Mouse (Mus musculus): ENCODE measurements at regions not wholly inside any gene's neighbourhood (a gene's known extent, or its start where the extent isn't known, plus 50 kb on each side); places are given as distances from the start of the nearest gene placed in this dataset.

- no peak for DNase-seq (ENCODE audit: low read depth in 1 of 2, low spot score in 2 of 2)
- 91% methylated on average over 16 of the region's 16 CpGs for WGBS
- Histone ChIP-seq H3K27ac (ENCODE audit: insufficient read depth, low read length) (no peak overlapping the region), H3K4me3 (ENCODE audit: extremely low read depth, insufficient read depth, insufficient read length) (no peak overlapping the region), H3K36me3 (ENCODE audit: control insufficient read depth, insufficient read depth, low read length) (no peaks in the 10 kb centered on the region), H3K4me1 (ENCODE audit: control insufficient read depth, insufficient read depth, insufficient read length) (no peaks in the 10 kb centered on the region), H3K27me3 (ENCODE audit: control insufficient read depth, insufficient read depth, low read length) (no peaks in the 10 kb centered on the region)
- TF ChIP-seq CTCF (IDR thresholded peaks at IDR 0.05; ENCODE audit: extremely low read depth, insufficient read depth, insufficient read length, insufficient replicate concordance) (no peak), POLR2A (IDR thresholded peaks at IDR 0.05; ENCODE audit: low read depth, low read length) (no peak)
Measured at GRCm38 (mm10) chr10:95773425-95773980, 69.2 kb downstream of the Gm33543 start.

GRCm38 (mm10) chr10:95772811-95773424 lies 69.8 kb downstream of the Gm33543 start:
- no peak overlapping the region for H3K27ac ChIP-seq (ENCODE audit: insufficient read depth, low read length)
- H3K4me1 ChIP-seq (ENCODE audit: control insufficient read depth, insufficient read depth, insufficient read length), result no peaks in the 10 kb centered on the region
- DNase-seq (ENCODE audit: low read depth in 1 of 2, low spot score in 2 of 2), result no peak
- no peaks in the 10 kb centered on the region for H3K27me3 ChIP-seq (ENCODE audit: control insufficient read depth, insufficient read depth, low read length)
- no peak for TF ChIP-seq POLR2A (IDR thresholded peaks at IDR 0.05; ENCODE audit: low read depth, low read length)
- TF ChIP-seq CTCF (IDR thresholded peaks at IDR 0.05; ENCODE audit: extremely low read depth, insufficient read depth, insufficient read length, insufficient replicate concordance), result no peak
- no peaks in the 10 kb centered on the region for H3K36me3 ChIP-seq (ENCODE audit: control insufficient read depth, insufficient read depth, low read length)
- H3K4me3 ChIP-seq (ENCODE audit: extremely low read depth, insufficient read depth, insufficient read length), result no peak overlapping the region
- 90% methylated on average over 9 of the region's 9 CpGs for WGBS

- Histone ChIP-seq H3K27ac (ENCODE audit: insufficient read depth, low read length) (no peak overlapping the region), H3K36me3 (ENCODE audit: control insufficient read depth, insufficient read depth, low read length) (no peaks in the 10 kb centered on the region), H3K27me3 (ENCODE audit: control insufficient read depth, insufficient read depth, low read length) (no peaks in the 10 kb centered on the region), H3K4me3 (ENCODE audit: extremely low read depth, insufficient read depth, insufficient read length) (no peak overlapping the region), H3K4me1 (ENCODE audit: control insufficient read depth, insufficient read depth, insufficient read length) (no peaks in the 10 kb centered on the region)
- DNase-seq (ENCODE audit: low read depth in 1 of 2, low spot score in 2 of 2), result no peak
- WGBS, result 91% methylated on average over 8 of the region's 8 CpGs
- TF ChIP-seq CTCF (IDR thresholded peaks at IDR 0.05; ENCODE audit: extremely low read depth, insufficient read depth, insufficient read length, insufficient replicate concordance) (no peak), POLR2A (IDR thresholded peaks at IDR 0.05; ENCODE audit: low read depth, low read length) (no peak)
Measured at GRCm38 (mm10) chr10:95768974-95769373, 73.8 kb downstream of the Gm33543 start.

GRCm38 (mm10) chr10:95767526-95768161 lies 75.1 kb downstream of the Gm33543 start:
- no peak for DNase-seq (ENCODE audit: low read depth in 1 of 2, low spot score in 2 of 2)
- no peaks in the 10 kb centered on the region for H3K4me1 ChIP-seq (ENCODE audit: control insufficient read depth, insufficient read depth, insufficient read length)
- no peak overlapping the region for H3K27ac ChIP-seq (ENCODE audit: insufficient read depth, low read length)
- no peak overlapping the region for H3K4me3 ChIP-seq (ENCODE audit: extremely low read depth, insufficient read depth, insufficient read length)
- WGBS, result 49% methylated on average over 5 of the region's 7 CpGs
- H3K36me3 ChIP-seq (ENCODE audit: control insufficient read depth, insufficient read depth, low read length), result no peaks in the 10 kb centered on the region
- TF ChIP-seq CTCF (IDR thresholded peaks at IDR 0.05; ENCODE audit: extremely low read depth, insufficient read depth, insufficient read length, insufficient replicate concordance), result no peak
- TF ChIP-seq POLR2A (IDR thresholded peaks at IDR 0.05; ENCODE audit: low read depth, low read length), result no peak
- H3K27me3 ChIP-seq (ENCODE audit: control insufficient read depth, insufficient read depth, low read length), result no peaks in the 10 kb centered on the region

GRCm38 (mm10) chr10:95764129-95764528 lies 78.6 kb downstream of the Gm33543 start:
- Histone ChIP-seq H3K27me3 (ENCODE audit: control insufficient read depth, insufficient read depth, low read length) (no peaks in the 10 kb centered on the region), H3K36me3 (ENCODE audit: control insufficient read depth, insufficient read depth, low read length) (no peaks in the 10 kb centered on the region), H3K4me1 (ENCODE audit: control insufficient read depth, insufficient read depth, insufficient read length) (no peaks in the 10 kb centered on the region), H3K4me3 (ENCODE audit: extremely low read depth, insufficient read depth, insufficient read length) (no peak overlapping the region), H3K27ac (ENCODE audit: insufficient read depth, low read length) (no peak overlapping the region)
- 85% methylated on average over 4 of the region's 4 CpGs for WGBS
- TF ChIP-seq CTCF (IDR thresholded peaks at IDR 0.05; ENCODE audit: extremely low read depth, insufficient read depth, insufficient read length, insufficient replicate concordance) (no peak), POLR2A (IDR thresholded peaks at IDR 0.05; ENCODE audit: low read depth, low read length) (no peak)
- DNase-seq (ENCODE audit: low read depth in 1 of 2, low spot score in 2 of 2), result no peak

GRCm38 (mm10) chr10:95762632-95763031 lies 80.1 kb downstream of the Gm33543 start:
- Histone ChIP-seq H3K27me3 (ENCODE audit: control insufficient read depth, insufficient read depth, low read length) (no peaks in the 10 kb centered on the region), H3K4me3 (ENCODE audit: extremely low read depth, insufficient read depth, insufficient read length) (no peak overlapping the region), H3K27ac (ENCODE audit: insufficient read depth, low read length) (no peak overlapping the region), H3K4me1 (ENCODE audit: control insufficient read depth, insufficient read depth, insufficient read length) (no peaks in the 10 kb centered on the region), H3K36me3 (ENCODE audit: control insufficient read depth, insufficient read depth, low read length) (no peaks in the 10 kb centered on the region)
- 67% methylated on average over 8 of the region's 8 CpGs for WGBS
- no peak for DNase-seq (ENCODE audit: low read depth in 1 of 2, low spot score in 2 of 2)
- TF ChIP-seq POLR2A (IDR thresholded peaks at IDR 0.05; ENCODE audit: low read depth, low read length) (no peak), CTCF (IDR thresholded peaks at IDR 0.05; ENCODE audit: extremely low read depth, insufficient read depth, insufficient read length, insufficient replicate concordance) (no peak)

- Histone ChIP-seq H3K27ac (ENCODE audit: insufficient read depth, low read length) (no peak overlapping the region), H3K36me3 (ENCODE audit: control insufficient read depth, insufficient read depth, low read length) (no peaks in the 10 kb centered on the region), H3K27me3 (ENCODE audit: control insufficient read depth, insufficient read depth, low read length) (no peaks in the 10 kb centered on the region), H3K4me1 (ENCODE audit: control insufficient read depth, insufficient read depth, insufficient read length) (no peaks in the 10 kb centered on the region), H3K4me3 (ENCODE audit: extremely low read depth, insufficient read depth, insufficient read length) (no peak overlapping the region)
- TF ChIP-seq CTCF (IDR thresholded peaks at IDR 0.05; ENCODE audit: extremely low read depth, insufficient read depth, insufficient read length, insufficient replicate concordance), result no peak
- no peak for TF ChIP-seq POLR2A (IDR thresholded peaks at IDR 0.05; ENCODE audit: low read depth, low read length)
- WGBS, result 83% methylated on average over 4 of the region's 4 CpGs
- no peak for DNase-seq (ENCODE audit: low read depth in 1 of 2, low spot score in 2 of 2)
Measured at GRCm38 (mm10) chr10:95761969-95762368, 80.8 kb downstream of the Gm33543 start.
